In the genomic region with DNA sequence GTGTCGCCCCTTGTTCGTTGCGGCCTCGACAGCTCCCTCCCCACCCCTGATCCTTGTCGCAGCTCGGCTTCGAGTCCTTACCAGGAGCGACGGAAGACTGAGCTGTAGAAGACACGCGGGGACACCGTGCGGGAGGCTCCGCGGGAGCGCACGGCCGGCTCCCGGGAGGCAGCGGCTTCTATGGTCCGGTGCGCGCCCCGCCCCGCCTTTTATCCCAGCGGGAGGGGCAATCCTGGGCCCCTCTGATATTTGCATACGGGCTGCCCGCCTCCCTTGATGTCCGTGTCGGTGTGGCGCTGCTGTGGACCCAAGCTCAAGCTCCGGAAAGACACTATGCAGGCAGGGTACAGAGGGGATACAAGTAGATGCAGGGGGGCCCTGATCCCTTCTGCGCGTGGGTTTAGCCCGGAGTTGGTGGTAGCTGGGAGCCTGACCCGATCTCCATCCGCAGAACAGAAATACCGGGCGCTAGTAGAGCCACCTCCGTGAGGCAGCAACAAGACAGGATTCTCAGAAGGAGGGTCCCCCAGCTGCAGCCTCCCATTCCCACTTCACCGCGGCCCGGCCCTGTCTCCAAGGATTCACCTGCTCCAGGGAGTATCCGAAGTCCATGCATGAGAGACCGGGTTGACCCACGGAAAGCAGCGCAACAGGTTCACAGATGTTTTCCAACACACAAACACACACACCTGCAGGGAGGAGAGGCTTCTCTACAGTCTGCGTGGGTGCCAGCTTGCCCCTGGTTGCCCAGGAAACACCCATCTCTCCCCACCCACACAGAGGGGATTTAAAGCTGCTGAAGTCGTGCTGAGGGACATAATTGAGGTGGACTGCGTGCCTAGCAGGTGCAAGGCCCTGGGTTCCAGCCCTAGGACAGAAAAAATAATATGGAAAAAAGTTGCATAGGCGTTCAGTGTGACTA, we compare ENCODE assay signal across 7 mouse cellular contexts. TPM values are rescaled to one million over a fixed set of nuclear protein-coding genes. Genes with fewer than 3 reads are reported as not detected.
DNase-seq lines count a peak whose midpoint lies in the region; ATAC-seq and TF ChIP-seq lines count a peak whose summit lies in the region.

No protein-coding gene starts in this region.

- H3K4me3 ChIP-seq in hindbrain, embryonic 14.5 days (replicated peaks; ENCODE audit: low read length), result peak overlapping the region; percentile 38
- H3K4me3 ChIP-seq in myocyte, result no peak overlapping the region

- no peak overlapping the region for H3ac ChIP-seq in myocyte (ENCODE audit: control insufficient read depth, insufficient read length)

- no peaks in the 10 kb centered on the region for H3K9me3 ChIP-seq in hindbrain, embryonic 14.5 days (ENCODE audit: control insufficient read depth, low read length)

- TF ChIP-seq POLR2A in myocyte (IDR thresholded peaks at IDR 0.05; ENCODE audit: insufficient read length, low read depth), result peak; percentile 29

- H3K27ac ChIP-seq in hindbrain, embryonic 14.5 days, result no peak overlapping the region

- H3K9ac ChIP-seq in hindbrain, embryonic 14.5 days, result peak overlapping the region; percentile 48

- H3K27me3 ChIP-seq in hindbrain, embryonic 14.5 days (ENCODE audit: control insufficient read depth, insufficient read depth, low read length), result peaks cover 27% of the 10 kb centered on the region
- H3K27me3 ChIP-seq in myocyte (ENCODE audit: control insufficient read depth, insufficient read depth, insufficient read length), result peaks cover 26% of the 10 kb centered on the region

- peak; percentile 23 for DNase-seq in urinary bladder, adult 2 months (ENCODE audit: low spot score)
- no peak for DNase-seq in urinary bladder, postnatal 4 days (ENCODE audit: low spot score in 2 of 2)
- peak; percentile 44 for DNase-seq in embryo, embryonic 11 days
- DNase-seq in hindbrain, embryonic 14.5 days (ENCODE audit: low spot score), result no peak
- DNase-seq in liver, result peak; percentile 14
- no peak for DNase-seq in cerebellum, postnatal 14 days

- peak overlapping the region; percentile 76 for H3K4me2 ChIP-seq in hindbrain, embryonic 14.5 days (replicated peaks)
- peak overlapping the region; percentile 64 for H3K4me2 ChIP-seq in myocyte (ENCODE audit: low read depth)

- 0 out of 2 replicates have a peak, but pooled peaks cover 7% of the 10 kb centered on the region for H3K4me1 ChIP-seq in hindbrain, embryonic 14.5 days (replicated peaks; ENCODE audit: control insufficient read depth, insufficient read depth, low read length)

- no peak for ATAC-seq in hindbrain, embryonic 14.5 days (ENCODE audit: low FRiP score)

- H3K79me2 ChIP-seq in myocyte (ENCODE audit: control insufficient read depth, insufficient read depth), result no peaks in the 10 kb centered on the region

- no peaks in the 10 kb centered on the region for H3K36me3 ChIP-seq in hindbrain, embryonic 14.5 days (replicated peaks; ENCODE audit: control insufficient read depth, insufficient read depth)
- H3K36me3 ChIP-seq in myocyte (ENCODE audit: control insufficient read depth, insufficient read depth), result no peaks in the 10 kb centered on the region

- 4% methylated on average over 51 of the region's 51 CpGs for WGBS in hindbrain, embryonic 14.5 days

TF ChIP-seq in myocyte, 11 proteins besides CTCF, POLR2A, EP300 and RAD21:
- TF ChIP-seq REST (IDR thresholded peaks at IDR 0.05; ENCODE audit: insufficient read depth, insufficient read length) (no peak), SRF (IDR thresholded peaks at IDR 0.05; ENCODE audit: control insufficient read depth, insufficient read length, low read depth) (no peak), CEBPB (IDR thresholded peaks at IDR 0.05; ENCODE audit: insufficient read depth, poor library complexity, severe bottlenecking) (no peak), POLR2AphosphoS2 (IDR thresholded peaks at IDR 0.05; ENCODE audit: insufficient read length, low read depth) (no peak), TCF3 (IDR thresholded peaks at IDR 0.05; ENCODE audit: insufficient read length, low read depth) (no peak), MYOG (IDR thresholded peaks at IDR 0.05; ENCODE audit: control insufficient read depth in 1 of 3, insufficient read depth in 1 of 3, insufficient read length in 2 of 3, low read depth in 2 of 3) (no peak), TCF12 (IDR thresholded peaks at IDR 0.05; ENCODE audit: insufficient read depth, poor library complexity, severe bottlenecking) (no peak), MAX (IDR thresholded peaks at IDR 0.05; ENCODE audit: low read depth) (no peak), E2F4 (IDR thresholded peaks at IDR 0.05; ENCODE audit: insufficient read depth) (no peak), MYOD1 (IDR thresholded peaks at IDR 0.05; ENCODE audit: control insufficient read depth in 1 of 3, insufficient read length in 2 of 3, low read depth in 2 of 3) (no peak), USF1 (IDR thresholded peaks at IDR 0.05; ENCODE audit: low read depth) (no peak)

RNA-seq across cellular contexts. Expression of gene Atp6v1c2, which starts 4.3 kb away (rescaled TPM):
- polyA plus RNA-seq in urinary bladder, adult 2 months (2012; rRNA removed), result not detected in 2 replicates
- 0.55 and 0.67 TPM in 2 replicates for polyA plus RNA-seq in hindbrain, embryonic 14.5 days (2014; fragmentation: Nextera tagmentation; extraction: Ambion mirVana)
- polyA plus RNA-seq in myocyte (2012; fragmentation: generic; extraction: Trizol), result 7.2 TPM

RNA-seq across cellular contexts. Expression of gene Nol10, which starts 23.4 kb away (rescaled TPM):
- 8.2 and 8.7 TPM in 2 replicates for polyA plus RNA-seq in urinary bladder, adult 2 months (2012; rRNA removed)
- 22.0 and 23.5 TPM in 2 replicates for polyA plus RNA-seq in hindbrain, embryonic 14.5 days (2014; fragmentation: Nextera tagmentation; extraction: Ambion mirVana)
- polyA plus RNA-seq in myocyte (2012; fragmentation: generic; extraction: Trizol), result 13.2 TPM

RNA-seq across cellular contexts. Expression of gene Pdia6, which starts 58.5 kb away (rescaled TPM):
- polyA plus RNA-seq in urinary bladder, adult 2 months (2012; rRNA removed), result 104 and 115 TPM in 2 replicates
- polyA plus RNA-seq in hindbrain, embryonic 14.5 days (2014; fragmentation: Nextera tagmentation; extraction: Ambion mirVana), result 268 and 305 TPM in 2 replicates
- polyA plus RNA-seq in myocyte (2012; fragmentation: generic; extraction: Trizol), result 135 TPM

Comparison
In these comparisons a context has a peak if more than half of its experiments do, and no peak if none do; other contexts are left out.
1. DNase-seq: peak in urinary bladder, adult 2 months (single experiment), embryo, embryonic 11 days (single experiment) and liver (single experiment); none in urinary bladder, postnatal 4 days (0 of 2), hindbrain, embryonic 14.5 days (single experiment) and cerebellum, postnatal 14 days (0 of 2).